Mouse (Mus musculus): ENCODE measurements at regions not wholly inside any gene's neighbourhood (a gene's known extent, or its start where the extent isn't known, plus 50 kb on each side); places are given as distances from the start of the nearest gene placed in this dataset.
"Not testable (repeated sequence)": the region's sequence is repeated elsewhere in the genome, so short reads cannot be mapped to it uniquely, and the experiment has no call there.

DNA sequence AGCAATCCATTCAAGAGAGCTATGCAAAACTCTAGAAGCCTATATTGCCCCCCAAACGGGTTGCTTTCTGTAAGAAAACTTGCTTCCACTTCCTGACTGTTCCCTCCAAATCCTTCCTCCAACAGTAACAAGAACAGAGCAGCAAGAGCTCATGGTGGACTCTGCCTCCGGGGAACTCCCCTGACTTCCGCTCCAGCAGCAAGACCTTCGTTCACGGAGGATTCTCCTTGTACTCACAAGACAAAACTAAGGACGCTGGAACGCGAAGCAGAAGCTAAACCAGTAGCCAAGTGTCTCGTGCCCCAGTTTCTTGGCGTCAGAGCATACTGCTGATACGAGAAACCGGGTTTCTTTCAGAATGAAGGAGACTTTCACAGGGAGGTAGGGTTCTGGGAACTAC, 50.7 kb downstream of the H2al2a start:
- no peaks in the 10 kb centered on the region for H3K27me3 ChIP-seq (ENCODE audit: control insufficient read depth, insufficient read depth, low read length)
- no peak overlapping the region for H3K27ac ChIP-seq (ENCODE audit: insufficient read depth, low read length)
- H3K4me3 ChIP-seq (ENCODE audit: extremely low read depth, insufficient read depth, insufficient read length), result no peak overlapping the region
- WGBS, result 48% methylated on average over 12 of the region's 12 CpGs
- no peak for DNase-seq (ENCODE audit: low read depth in 1 of 2, low spot score in 2 of 2)
- no peak for TF ChIP-seq CTCF (IDR thresholded peaks at IDR 0.05; ENCODE audit: extremely low read depth, insufficient read depth, insufficient read length, insufficient replicate concordance)
- H3K36me3 ChIP-seq (ENCODE audit: control insufficient read depth, insufficient read depth, low read length), result no peaks in the 10 kb centered on the region
- H3K4me1 ChIP-seq (ENCODE audit: control insufficient read depth, insufficient read depth, insufficient read length), result no peaks in the 10 kb centered on the region

- Histone ChIP-seq H3K36me3 (ENCODE audit: control insufficient read depth, insufficient read depth, low read length) (no peaks in the 10 kb centered on the region), H3K27me3 (ENCODE audit: control insufficient read depth, insufficient read depth, low read length) (no peaks in the 10 kb centered on the region), H3K27ac (ENCODE audit: insufficient read depth, low read length) (no peak overlapping the region), H3K4me1 (ENCODE audit: control insufficient read depth, insufficient read depth, insufficient read length) (no peaks in the 10 kb centered on the region), H3K4me3 (ENCODE audit: extremely low read depth, insufficient read depth, insufficient read length) (no peak overlapping the region)
- WGBS, result 64% methylated on average over 7 of the region's 7 CpGs
- no peak for TF ChIP-seq CTCF (IDR thresholded peaks at IDR 0.05; ENCODE audit: extremely low read depth, insufficient read depth, insufficient read length, insufficient replicate concordance)
- TF ChIP-seq POLR2A (IDR thresholded peaks at IDR 0.05; ENCODE audit: low read depth, low read length), result no peak
- no peak for DNase-seq (ENCODE audit: low read depth in 1 of 2, low spot score in 2 of 2)
These were observed 51.3 kb downstream of the H2al2a start for GRCm38 (mm10) chr2:17945369-17945915.

GRCm38 (mm10) chr2:17943506-17943905, 53.3 kb downstream of the H2al2a start:
- Histone ChIP-seq H3K27ac (ENCODE audit: insufficient read depth, low read length) (no peak overlapping the region), H3K27me3 (ENCODE audit: control insufficient read depth, insufficient read depth, low read length) (no peaks in the 10 kb centered on the region), H3K36me3 (ENCODE audit: control insufficient read depth, insufficient read depth, low read length) (no peaks in the 10 kb centered on the region), H3K4me1 (ENCODE audit: control insufficient read depth, insufficient read depth, insufficient read length) (no peaks in the 10 kb centered on the region), H3K4me3 (ENCODE audit: extremely low read depth, insufficient read depth, insufficient read length) (no peak overlapping the region)
- WGBS, result 87% methylated on average over 11 of the region's 11 CpGs
- DNase-seq (ENCODE audit: low read depth in 1 of 2, low spot score in 2 of 2), result no peak
- no peak for TF ChIP-seq POLR2A (IDR thresholded peaks at IDR 0.05; ENCODE audit: low read depth, low read length)
- no peak for TF ChIP-seq CTCF (IDR thresholded peaks at IDR 0.05; ENCODE audit: extremely low read depth, insufficient read depth, insufficient read length, insufficient replicate concordance)

GRCm38 (mm10) chr2:17942528-17943387, 54.0 kb downstream of the H2al2a start:
- Histone ChIP-seq H3K4me1 (ENCODE audit: control insufficient read depth, insufficient read depth, insufficient read length) (no peaks in the 10 kb centered on the region), H3K27ac (ENCODE audit: insufficient read depth, low read length) (no peak overlapping the region), H3K27me3 (ENCODE audit: control insufficient read depth, insufficient read depth, low read length) (no peaks in the 10 kb centered on the region), H3K36me3 (ENCODE audit: control insufficient read depth, insufficient read depth, low read length) (no peaks in the 10 kb centered on the region), H3K4me3 (ENCODE audit: extremely low read depth, insufficient read depth, insufficient read length) (no peak overlapping the region)
- 67% methylated on average over 8 of the region's 8 CpGs for WGBS
- TF ChIP-seq CTCF (IDR thresholded peaks at IDR 0.05; ENCODE audit: extremely low read depth, insufficient read depth, insufficient read length, insufficient replicate concordance), result no peak
- TF ChIP-seq POLR2A (IDR thresholded peaks at IDR 0.05; ENCODE audit: low read depth, low read length), result no peak
- DNase-seq (ENCODE audit: low read depth in 1 of 2, low spot score in 2 of 2), result peak in 1 of 2 experiments; percentile 7

DNA sequence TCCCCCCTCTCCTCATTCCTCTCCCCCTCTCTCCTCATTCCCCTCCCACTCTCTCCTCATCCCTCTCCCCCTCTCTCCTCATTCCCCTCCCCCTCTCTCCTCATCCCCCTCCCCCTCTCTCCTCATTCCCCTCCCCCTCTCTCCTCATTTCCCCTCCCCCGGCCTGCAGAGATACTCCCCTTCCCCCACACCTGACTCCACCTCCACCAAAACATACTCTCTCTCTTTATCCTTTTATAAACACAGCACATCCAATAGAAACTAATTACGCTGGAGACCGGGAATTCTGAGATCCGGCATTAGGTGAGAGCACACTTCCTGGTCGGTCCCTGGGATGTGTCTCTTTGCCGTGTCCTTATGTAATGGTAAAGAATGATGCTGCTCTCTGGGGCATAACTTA, 54.8 kb downstream of the H2al2a start:
- no peak for TF ChIP-seq POLR2A (IDR thresholded peaks at IDR 0.05; ENCODE audit: low read depth, low read length)
- TF ChIP-seq CTCF (IDR thresholded peaks at IDR 0.05; ENCODE audit: extremely low read depth, insufficient read depth, insufficient read length, insufficient replicate concordance), result no peak
- 95% methylated on average over 6 of the region's 6 CpGs for WGBS
- DNase-seq (ENCODE audit: low read depth in 1 of 2, low spot score in 2 of 2), result no peak
- Histone ChIP-seq H3K4me1 (ENCODE audit: control insufficient read depth, insufficient read depth, insufficient read length) (no peaks in the 10 kb centered on the region), H3K36me3 (ENCODE audit: control insufficient read depth, insufficient read depth, low read length) (no peaks in the 10 kb centered on the region), H3K27me3 (ENCODE audit: control insufficient read depth, insufficient read depth, low read length) (no peaks in the 10 kb centered on the region), H3K4me3 (ENCODE audit: extremely low read depth, insufficient read depth, insufficient read length) (no peak overlapping the region), H3K27ac (ENCODE audit: insufficient read depth, low read length) (no peak overlapping the region)

- 92% methylated on average over 15 of the region's 16 CpGs for WGBS
- not testable (repeated sequence) for H3K4me3 ChIP-seq (ENCODE audit: extremely low read depth, insufficient read depth, insufficient read length)
These were observed 56.6 kb downstream of the H2al2a start for GRCm38 (mm10) chr2:17939857-17940848.

More at GRCm38 (mm10) chr2:17939857-17940848, 56.6 kb downstream of the H2al2a start:
- not testable (repeated sequence) for DNase-seq (ENCODE audit: low read depth in 1 of 2, low spot score in 2 of 2); H3K27me3 ChIP-seq (ENCODE audit: control insufficient read depth, insufficient read depth, low read length); H3K4me1 ChIP-seq (ENCODE audit: control insufficient read depth, insufficient read depth, insufficient read length); H3K36me3 ChIP-seq (ENCODE audit: control insufficient read depth, insufficient read depth, low read length); H3K27ac ChIP-seq (ENCODE audit: insufficient read depth, low read length)
